Mouse (Mus musculus) cerebellum, postnatal 25 days (tissue): ENCODE results near the gene Zcchc3.
"Not testable (repeated sequence)": the region's sequence is repeated elsewhere in the genome, so short reads cannot be mapped to it uniquely, and the experiment has no call there.

Experiments
- DNase-seq, 2 experiments: peaks; one replicate each; pipeline ENCODE4 v3.0.0; 2021; ENCODE audit warnings: mixed read lengths in 2 of 2

The Zcchc3 gene

GRCm38 (mm10) chr2:152414591-152415165 lies at the start of gene Zcchc3:
Zcchc3 (minus strand) TSS chr2:152415027.
- peak; percentile 94 for DNase-seq

GRCm38 (mm10) chr2:152459241-152459640 lies 44.4 kb upstream of the Zcchc3 start:
- no peak for DNase-seq

- peak; percentile 61 to 70 for DNase-seq
Measured at GRCm38 (mm10) chr2:152452101-152452781, 37.4 kb upstream of the Zcchc3 start.

- peak; percentile 85 to 88 for DNase-seq
Measured at GRCm38 (mm10) chr2:152450241-152450640, 35.4 kb upstream of the Zcchc3 start.

GRCm38 (mm10) chr2:152447461-152447860 lies 32.6 kb upstream of the Zcchc3 start:
- DNase-seq: no peak

GRCm38 (mm10) chr2:152446642-152447041 lies 31.8 kb upstream of the Zcchc3 start:
- DNase-seq: no peak

- peak; percentile 53 to 73 for DNase-seq
Measured at GRCm38 (mm10) chr2:152443281-152443680, 28.5 kb upstream of the Zcchc3 start.

- DNase-seq: no peak
Measured at GRCm38 (mm10) chr2:152442322-152442721, 27.5 kb upstream of the Zcchc3 start.

- peak in 1 of 2 experiments; percentile 30 for DNase-seq
Measured at GRCm38 (mm10) chr2:152439833-152440232, 25.0 kb upstream of the Zcchc3 start.

- DNase-seq: no peak
Measured at GRCm38 (mm10) chr2:152438963-152439362, 24.1 kb upstream of the Zcchc3 start.

- DNase-seq: peak; percentile 92 to 94
Measured at GRCm38 (mm10) chr2:152436983-152437860, 22.4 kb upstream of the Zcchc3 start.

- no peak for DNase-seq
Measured at GRCm38 (mm10) chr2:152436405-152436901, 21.6 kb upstream of the Zcchc3 start.

GRCm38 (mm10) chr2:152428481-152428880 lies 13.7 kb upstream of the Zcchc3 start:
- not testable (repeated sequence) for DNase-seq

- DNase-seq: no peak
Measured at GRCm38 (mm10) chr2:152427493-152427892, 12.7 kb upstream of the Zcchc3 start.

GRCm38 (mm10) chr2:152415786-152416185 lies 959 bp upstream of the Zcchc3 start:
- DNase-seq: no peak

GRCm38 (mm10) chr2:152415287-152415686 lies 460 bp upstream of the Zcchc3 start, which contains the start of gene 6820408C15Rik:
6820408C15Rik (plus strand) TSS chr2:152415587.
- DNase-seq: no peak

GRCm38 (mm10) chr2:152413765-152414584 lies 852 bp downstream of the Zcchc3 start:
- peak; percentile 63 to 66 for DNase-seq

GRCm38 (mm10) chr2:152413158-152413764 lies 1.6 kb downstream of the Zcchc3 start:
- peak in 1 of 2 experiments; percentile 53 for DNase-seq

GRCm38 (mm10) chr2:152412526-152413157 lies 2.2 kb downstream of the Zcchc3 start:
- DNase-seq: peak in 1 of 2 experiments; percentile 27

GRCm38 (mm10) chr2:152411471-152411870 lies 3.4 kb downstream of the Zcchc3 start:
- DNase-seq: peak in 1 of 2 experiments; percentile 18

GRCm38 (mm10) chr2:152410971-152411371 lies 3.9 kb downstream of the Zcchc3 start:
- peak; percentile 78 to 83 for DNase-seq
